Mouse (Mus musculus) embryonic facial prominence, embryonic 13.5 days (tissue): ENCODE data around the gene Rbfox1. TPM values are rescaled to one million over a fixed set of nuclear protein-coding genes. Genes with fewer than 3 reads are reported as not detected.

Source experiments
- ATAC-seq: fragments of 200-750 bp; cut with Nextera tagmentation; 2 replicates; pipeline ENCODE4 v1.8.0; 2017; ENCODE audit warnings: low read depth; ENCODE audit not compliant: insufficient number of reproducible peaks, insufficient read depth, low FRiP score, low TSS enrichment
- H3K27ac ChIP-seq: fragments of 300-500 bp; sonication (generic); 2 replicates; pipeline ENCODE4 v1.5.1; 2015; ENCODE audit warnings: moderate library complexity, mild to moderate bottlenecking, inconsistent platforms
- H3K27me3 ChIP-seq: fragments of 300-500 bp; sonication (generic); 2 replicates; pipeline ENCODE4 v1.6.1; 2015; ENCODE audit warnings: mild to moderate bottlenecking, inconsistent platforms
- H3K36me3 ChIP-seq: fragments of 300-500 bp; sonication (generic); 2 replicates; pipeline ENCODE4 v1.6.1; 2015; ENCODE audit warnings: mild to moderate bottlenecking, inconsistent platforms
- H3K4me1 ChIP-seq: fragments of 300-500 bp; sonication (generic); 2 replicates; pipeline ENCODE4 v1.6.1; 2015; ENCODE audit warnings: inconsistent platforms
- H3K4me2 ChIP-seq: fragments of 300-500 bp; sonication (generic); 2 replicates; pipeline ENCODE4 v1.6.1; 2015; ENCODE audit warnings: moderate library complexity, mild to moderate bottlenecking, inconsistent platforms
- H3K4me3 ChIP-seq: fragments of 300-500 bp; sonication (generic); 2 replicates; pipeline ENCODE4 v1.5.1; 2015; ENCODE audit warnings: mild to moderate bottlenecking, inconsistent platforms
- H3K9ac ChIP-seq: fragments of 300-500 bp; sonication (generic); 2 replicates; pipeline ENCODE4 v1.6.1; 2015; ENCODE audit warnings: mild to moderate bottlenecking, inconsistent platforms
- H3K9me3 ChIP-seq: fragments of 300-500 bp; sonication (generic); 2 replicates; pipeline ENCODE4 v1.6.1; 2016; ENCODE audit warnings: inconsistent platforms
- WGBS: fragments of 180-500 bp; shearing (Covaris S2); methylation state at CpG from one replicate; pipeline ENCODE4 v1.1.7; 2015; ENCODE audit warnings: mixed read lengths; 5-methylcytosine and 5-hydroxymethylcytosine counted together
- polyA plus RNA-seq: library from polyadenylated mRNA; unstranded; fragments of >200 nt; fragmentation: Nextera tagmentation; extraction: Ambion mirVana; gene quantifications from 2 replicates; pipeline ENCODE4 v1.2.1, GENCODE M21; 2015

Gene Rbfox1
- polyA plus RNA-seq, 1 experiment from 2014 or later, result 3.9 TPM

GRCm38 (mm10) chr16:6436445-6436844, 551.3 kb downstream of the Rbfox1 start:
- no peaks in the 10 kb centered on the region for H3K27me3 ChIP-seq
- H3K9ac ChIP-seq, result no peak overlapping the region
- no peaks in the 10 kb centered on the region for H3K9me3 ChIP-seq
- H3K4me3 ChIP-seq, result no peak overlapping the region
- H3K36me3 ChIP-seq, result no peaks in the 10 kb centered on the region
- H3K4me1 ChIP-seq, result no peaks in the 10 kb centered on the region
- H3K4me2 ChIP-seq, result no peak overlapping the region
- WGBS, result 68% methylated on average over 2 of the region's 2 CpGs
- ATAC-seq, result no peak
- H3K27ac ChIP-seq, result no peak overlapping the region

- no peaks in the 10 kb centered on the region for H3K36me3 ChIP-seq
- WGBS, result 19% methylated on average over 5 of the region's 5 CpGs
- no peaks in the 10 kb centered on the region for H3K9me3 ChIP-seq
- no peak overlapping the region for H3K27ac ChIP-seq
- no peak overlapping the region for H3K4me3 ChIP-seq
- ATAC-seq, result no peak
- no peak overlapping the region for H3K9ac ChIP-seq
- H3K27me3 ChIP-seq, result no peaks in the 10 kb centered on the region
- peak overlapping the region; percentile 31; the same call in 1 of the 2 replicates for H3K4me2 ChIP-seq
- peaks cover 6% of the 10 kb centered on the region for H3K4me1 ChIP-seq
Observed at GRCm38 (mm10) chr16:6448250-6448649, 563.1 kb downstream of the Rbfox1 start.

- Histone ChIP-seq H3K27ac (no peak overlapping the region), H3K27me3 (no peaks in the 10 kb centered on the region), H3K4me2 (no peak overlapping the region), H3K4me3 (no peak overlapping the region), H3K36me3 (no peaks in the 10 kb centered on the region), H3K4me1 (no peaks in the 10 kb centered on the region), H3K9me3 (no peaks in the 10 kb centered on the region), H3K9ac (no peak overlapping the region)
- WGBS, result 70% methylated on average over 3 of the region's 3 CpGs
- no peak for ATAC-seq
Observed at GRCm38 (mm10) chr16:6455349-6455748, 570.2 kb downstream of the Rbfox1 start.

- Histone ChIP-seq H3K9me3 (no peaks in the 10 kb centered on the region), H3K9ac (no peak overlapping the region), H3K27ac (no peak overlapping the region), H3K36me3 (no peaks in the 10 kb centered on the region), H3K4me1 (no peaks in the 10 kb centered on the region), H3K4me3 (no peak overlapping the region), H3K27me3 (peaks cover 8% of the 10 kb centered on the region; the same call in 1 of the 2 replicates), H3K4me2 (no peak overlapping the region)
- no peak for ATAC-seq
- WGBS, result 47% methylated on average over 1 of the region's 1 CpGs
Observed at GRCm38 (mm10) chr16:6479094-6479590, 594.0 kb downstream of the Rbfox1 start.

GRCm38 (mm10) chr16:6479616-6480410, 594.7 kb downstream of the Rbfox1 start:
- H3K9me3 ChIP-seq, result no peaks in the 10 kb centered on the region
- no peak overlapping the region for H3K27ac ChIP-seq
- 34% methylated on average over 3 of the region's 3 CpGs for WGBS
- no peaks in the 10 kb centered on the region for H3K36me3 ChIP-seq
- peaks cover 8% of the 10 kb centered on the region; the same call in 1 of the 2 replicates for H3K27me3 ChIP-seq
- ATAC-seq, result no peak
- no peak overlapping the region for H3K4me2 ChIP-seq
- H3K4me3 ChIP-seq, result no peak overlapping the region
- no peak overlapping the region for H3K9ac ChIP-seq
- no peaks in the 10 kb centered on the region for H3K4me1 ChIP-seq

GRCm38 (mm10) chr16:6480411-6480728, 595.2 kb downstream of the Rbfox1 start:
- Histone ChIP-seq H3K27me3 (peaks cover 8% of the 10 kb centered on the region; the same call in 1 of the 2 replicates), H3K9me3 (no peaks in the 10 kb centered on the region), H3K4me2 (no peak overlapping the region), H3K27ac (no peak overlapping the region), H3K9ac (no peak overlapping the region), H3K4me1 (no peaks in the 10 kb centered on the region), H3K4me3 (no peak overlapping the region), H3K36me3 (no peaks in the 10 kb centered on the region)
- ATAC-seq, result no peak
- WGBS, result 7% methylated on average over 5 of the region's 5 CpGs

- no peak for ATAC-seq
- Histone ChIP-seq H3K4me3 (no peak overlapping the region), H3K9ac (no peak overlapping the region)
Observed at GRCm38 (mm10) chr16:6483628-6484027, 598.5 kb downstream of the Rbfox1 start.

GRCm38 (mm10) chr16:6485631-6486030, 600.5 kb downstream of the Rbfox1 start:
- no peak for ATAC-seq
- Histone ChIP-seq H3K36me3 (no peaks in the 10 kb centered on the region), H3K4me1 (no peaks in the 10 kb centered on the region), H3K4me2 (no peak overlapping the region), H3K27me3 (peaks cover 6% of the 10 kb centered on the region; the same call in 1 of the 2 replicates), H3K27ac (no peak overlapping the region), H3K4me3 (no peak overlapping the region), H3K9me3 (no peaks in the 10 kb centered on the region), H3K9ac (no peak overlapping the region)
- WGBS, result 78% methylated on average over 3 of the region's 3 CpGs

More at GRCm38 (mm10) chr16:6483628-6484027, 598.5 kb downstream of the Rbfox1 start:
- Histone ChIP-seq H3K4me2 (no peak overlapping the region), H3K4me1 (no peaks in the 10 kb centered on the region), H3K27me3 (peaks cover 8% of the 10 kb centered on the region; the same call in 1 of the 2 replicates), H3K9me3 (no peaks in the 10 kb centered on the region), H3K36me3 (no peaks in the 10 kb centered on the region), H3K27ac (no peak overlapping the region)
- 75% methylated on average over 8 of the region's 8 CpGs for WGBS

- 0 out of 2 replicates have a peak, but pooled peaks have one; percentile 48 for ATAC-seq
- H3K27ac ChIP-seq, result no peak overlapping the region
- H3K36me3 ChIP-seq, result no peaks in the 10 kb centered on the region
- no peak overlapping the region for H3K4me2 ChIP-seq
- H3K4me1 ChIP-seq, result no peaks in the 10 kb centered on the region
- 23% methylated on average over 8 of the region's 8 CpGs for WGBS
- H3K4me3 ChIP-seq, result no peak overlapping the region
- H3K27me3 ChIP-seq, result no peaks in the 10 kb centered on the region
- H3K9ac ChIP-seq, result no peak overlapping the region
- H3K9me3 ChIP-seq, result no peaks in the 10 kb centered on the region
Observed at GRCm38 (mm10) chr16:6502219-6502618, 617.1 kb downstream of the Rbfox1 start.

GRCm38 (mm10) chr16:6503573-6504331, 618.6 kb downstream of the Rbfox1 start:
- no peaks in the 10 kb centered on the region for H3K36me3 ChIP-seq
- WGBS, result 55% methylated on average over 5 of the region's 5 CpGs
- no peak overlapping the region for H3K4me3 ChIP-seq
- H3K27ac ChIP-seq, result no peak overlapping the region
- no peak overlapping the region for H3K9ac ChIP-seq
- H3K9me3 ChIP-seq, result no peaks in the 10 kb centered on the region
- no peaks in the 10 kb centered on the region for H3K27me3 ChIP-seq
- H3K4me1 ChIP-seq, result no peaks in the 10 kb centered on the region
- ATAC-seq, result no peak
- no peak overlapping the region for H3K4me2 ChIP-seq

GRCm38 (mm10) chr16:6508924-6509323, 623.8 kb downstream of the Rbfox1 start:
- H3K4me2 ChIP-seq, result no peak overlapping the region
- H3K9ac ChIP-seq, result no peak overlapping the region
- WGBS, result 68% methylated on average over 5 of the region's 5 CpGs
- H3K4me3 ChIP-seq, result no peak overlapping the region
- H3K9me3 ChIP-seq, result no peaks in the 10 kb centered on the region
- no peak overlapping the region for H3K27ac ChIP-seq
- no peaks in the 10 kb centered on the region for H3K27me3 ChIP-seq
- no peak for ATAC-seq
- H3K4me1 ChIP-seq, result no peaks in the 10 kb centered on the region
- no peaks in the 10 kb centered on the region for H3K36me3 ChIP-seq

- no peaks in the 10 kb centered on the region for H3K36me3 ChIP-seq
- H3K9ac ChIP-seq, result no peak overlapping the region
- 80% methylated on average over 3 of the region's 3 CpGs for WGBS
- ATAC-seq, result no peak
- H3K27ac ChIP-seq, result no peak overlapping the region
- H3K4me1 ChIP-seq, result no peaks in the 10 kb centered on the region
- H3K9me3 ChIP-seq, result no peaks in the 10 kb centered on the region
- no peak overlapping the region for H3K4me3 ChIP-seq
- H3K4me2 ChIP-seq, result no peak overlapping the region
- H3K27me3 ChIP-seq, result no peaks in the 10 kb centered on the region
Observed at GRCm38 (mm10) chr16:6519474-6519873, 634.3 kb downstream of the Rbfox1 start.
